Mouse (Mus musculus) neural tube, embryonic 14.5 days (tissue): Measurements from ENCODE around the gene Csnk1e. TPM values are rescaled to one million over a fixed set of nuclear protein-coding genes. Genes with fewer than 3 reads are reported as not detected.

ENCODE experiments used
- ATAC-seq: fragments of 200-750 bp; cut with Nextera tagmentation; 2 replicates; pipeline ENCODE4 v1.8.0; 2017; ENCODE audit warnings: low read depth, mild to moderate bottlenecking, moderate TSS enrichment, moderate library complexity
- H3K27ac ChIP-seq: fragments of 300-500 bp; sonication (generic); 2 replicates; pipeline ENCODE4 v1.5.1; 2014; ENCODE audit warnings: low read depth, mild to moderate bottlenecking, control low read depth, low read length, moderate library complexity, mixed read lengths
- H3K27me3 ChIP-seq: fragments of 300-500 bp; sonication (generic); 2 replicates; pipeline ENCODE4 v1.6.1; 2014; ENCODE audit warnings: low read length; ENCODE audit not compliant: control insufficient read depth, insufficient read depth
- H3K36me3 ChIP-seq: fragments of 300-500 bp; sonication (generic); 2 replicates; pipeline ENCODE4 v1.6.1; 2014; ENCODE audit warnings: low read length, mixed read lengths; ENCODE audit not compliant: control insufficient read depth, insufficient read depth
- H3K4me1 ChIP-seq: fragments of 300-500 bp; sonication (generic); 2 replicates; pipeline ENCODE4 v1.6.1; 2014; ENCODE audit warnings: low read length; ENCODE audit not compliant: control insufficient read depth, insufficient read depth
- H3K4me2 ChIP-seq: fragments of 300-500 bp; sonication (generic); 2 replicates; pipeline ENCODE4 v1.6.1; 2014; ENCODE audit warnings: mild to moderate bottlenecking, low read depth, low read length, control low read depth
- H3K4me3 ChIP-seq: fragments of 300-500 bp; sonication (generic); 2 replicates; pipeline ENCODE4 v1.5.1; 2014; ENCODE audit warnings: low read depth, low read length, control low read depth, mixed read lengths
- H3K9ac ChIP-seq: fragments of 300-500 bp; sonication (generic); replicated peaks from 2 replicates; pipeline ENCODE4 v1.6.1; 2014; ENCODE audit warnings: low read depth, mild to moderate bottlenecking, control low read depth, low read length, mixed read lengths
- H3K9me3 ChIP-seq: fragments of 300-500 bp; sonication (generic); 2 replicates; pipeline ENCODE4 v1.6.1; 2016; ENCODE audit warnings: low read length; ENCODE audit not compliant: control insufficient read depth
- WGBS: fragments of 180-500 bp; shearing (Covaris S2); extraction: QIAGEN DNeasy Blood & Tissue Kit; methylation state at CpG from one replicate; pipeline ENCODE4 v1.1.7; 2014; 5-methylcytosine and 5-hydroxymethylcytosine counted together
- polyA plus RNA-seq: library from polyadenylated mRNA; unstranded; fragments of >200 nt; fragmentation: Nextera tagmentation; extraction: Ambion mirVana; gene quantifications from 2 replicates; pipeline ENCODE4 v1.2.1, GENCODE M21; 2014

The Csnk1e gene
- polyA plus RNA-seq, 1 experiment from 2014 or later, result 202 TPM

- ATAC-seq, result no peak
- H3K4me1 ChIP-seq, result 0 out of 2 replicates have a peak, but pooled peaks cover 2% of the 10 kb centered on the region
- H3K27ac ChIP-seq, result no peak overlapping the region
- no peaks in the 10 kb centered on the region; the same call in 1 of the 2 replicates for H3K36me3 ChIP-seq
- 88% methylated on average over 9 of the region's 9 CpGs for WGBS
- no peak overlapping the region for H3K9ac ChIP-seq
- H3K9me3 ChIP-seq, result no peaks in the 10 kb centered on the region
- no peak overlapping the region for H3K4me3 ChIP-seq
- no peaks in the 10 kb centered on the region for H3K27me3 ChIP-seq
- no peak overlapping the region for H3K4me2 ChIP-seq
Observed at GRCm38 (mm10) chr15:79381644-79382043, 73.7 kb downstream of the Csnk1e start.

GRCm38 (mm10) chr15:79380468-79381444, 74.6 kb downstream of the Csnk1e start:
- Histone ChIP-seq H3K9ac (no peak overlapping the region), H3K4me1 (0 out of 2 replicates have a peak, but pooled peaks cover 2% of the 10 kb centered on the region), H3K4me3 (no peak overlapping the region), H3K9me3 (no peaks in the 10 kb centered on the region), H3K27ac (no peak overlapping the region), H3K36me3 (peaks cover 5% of the 10 kb centered on the region), H3K4me2 (no peak overlapping the region), H3K27me3 (no peaks in the 10 kb centered on the region)
- ATAC-seq, result no peak
- 53% methylated on average over 23 of the region's 23 CpGs for WGBS

- H3K4me2 ChIP-seq, result no peak overlapping the region
- H3K9ac ChIP-seq, result no peak overlapping the region
- H3K9me3 ChIP-seq, result no peaks in the 10 kb centered on the region
- no peak overlapping the region for H3K27ac ChIP-seq
- H3K27me3 ChIP-seq, result no peaks in the 10 kb centered on the region
- no peak overlapping the region for H3K4me3 ChIP-seq
- H3K4me1 ChIP-seq, result 0 out of 2 replicates have a peak, but pooled peaks cover 2% of the 10 kb centered on the region
- H3K36me3 ChIP-seq, result peaks cover 9% of the 10 kb centered on the region
- ATAC-seq, result no peak
- 92% methylated on average over 7 of the region's 7 CpGs for WGBS
Observed at GRCm38 (mm10) chr15:79379658-79380057, 75.7 kb downstream of the Csnk1e start.

- Histone ChIP-seq H3K36me3 (peaks cover 15% of the 10 kb centered on the region), H3K27me3 (no peaks in the 10 kb centered on the region), H3K27ac (no peak overlapping the region), H3K9me3 (no peaks in the 10 kb centered on the region), H3K9ac (no peak overlapping the region), H3K4me1 (0 out of 2 replicates have a peak, but pooled peaks cover 2% of the 10 kb centered on the region), H3K4me2 (no peak overlapping the region), H3K4me3 (no peak overlapping the region)
- 95% methylated on average over 10 of the region's 10 CpGs for WGBS
- ATAC-seq, result no peak
Observed at GRCm38 (mm10) chr15:79378608-79379007, 76.8 kb downstream of the Csnk1e start.

GRCm38 (mm10) chr15:79377681-79378080, 77.7 kb downstream of the Csnk1e start:
- no peak for ATAC-seq
- 90% methylated on average over 6 of the region's 6 CpGs for WGBS
- no peak overlapping the region for H3K4me2 ChIP-seq
- H3K9ac ChIP-seq, result no peak overlapping the region
- no peaks in the 10 kb centered on the region for H3K27me3 ChIP-seq
- peaks cover 19% of the 10 kb centered on the region for H3K36me3 ChIP-seq
- H3K27ac ChIP-seq, result no peak overlapping the region
- H3K4me3 ChIP-seq, result no peak overlapping the region
- 0 out of 2 replicates have a peak, but pooled peaks cover 2% of the 10 kb centered on the region for H3K4me1 ChIP-seq
- no peaks in the 10 kb centered on the region for H3K9me3 ChIP-seq

- H3K27ac ChIP-seq, result no peak overlapping the region
- no peak overlapping the region for H3K4me3 ChIP-seq
- no peaks in the 10 kb centered on the region for H3K9me3 ChIP-seq
- 47% methylated on average over 3 of the region's 3 CpGs for WGBS
- H3K9ac ChIP-seq, result no peak overlapping the region
- no peaks in the 10 kb centered on the region for H3K27me3 ChIP-seq
- H3K4me1 ChIP-seq, result no peaks in the 10 kb centered on the region
- H3K36me3 ChIP-seq, result peaks cover 31% of the 10 kb centered on the region
- ATAC-seq, result no peak
- no peak overlapping the region for H3K4me2 ChIP-seq
Observed at GRCm38 (mm10) chr15:79374760-79375159, 80.6 kb downstream of the Csnk1e start.

- Histone ChIP-seq H3K9me3 (no peaks in the 10 kb centered on the region), H3K36me3 (peaks cover 36% of the 10 kb centered on the region), H3K9ac (no peak overlapping the region), H3K27ac (no peak overlapping the region), H3K27me3 (no peaks in the 10 kb centered on the region), H3K4me1 (no peaks in the 10 kb centered on the region), H3K4me3 (no peak overlapping the region), H3K4me2 (no peak overlapping the region)
- whole genome bisulfite sequencing, result 90% methylated on average over 7 of the region's 7 CpGs
- no peak for ATAC-seq
Observed at GRCm38 (mm10) chr15:79370281-79370843, 85.0 kb downstream of the Csnk1e start.

- no peak overlapping the region for H3K4me2 ChIP-seq
- no peak overlapping the region for H3K9ac ChIP-seq
- H3K9me3 ChIP-seq, result no peaks in the 10 kb centered on the region
- no peak overlapping the region for H3K4me3 ChIP-seq
- ATAC-seq, result no peak
- H3K36me3 ChIP-seq, result peaks cover 36% of the 10 kb centered on the region
- no peaks in the 10 kb centered on the region for H3K27me3 ChIP-seq
- whole genome bisulfite sequencing, result 85% methylated on average over 15 of the region's 15 CpGs
- no peak overlapping the region for H3K27ac ChIP-seq
- no peaks in the 10 kb centered on the region for H3K4me1 ChIP-seq
Observed at GRCm38 (mm10) chr15:79369452-79370280, 85.7 kb downstream of the Csnk1e start.
